Mouse (Mus musculus): ENCODE data around the gene Azin2.

Azin2 gene

DNA sequence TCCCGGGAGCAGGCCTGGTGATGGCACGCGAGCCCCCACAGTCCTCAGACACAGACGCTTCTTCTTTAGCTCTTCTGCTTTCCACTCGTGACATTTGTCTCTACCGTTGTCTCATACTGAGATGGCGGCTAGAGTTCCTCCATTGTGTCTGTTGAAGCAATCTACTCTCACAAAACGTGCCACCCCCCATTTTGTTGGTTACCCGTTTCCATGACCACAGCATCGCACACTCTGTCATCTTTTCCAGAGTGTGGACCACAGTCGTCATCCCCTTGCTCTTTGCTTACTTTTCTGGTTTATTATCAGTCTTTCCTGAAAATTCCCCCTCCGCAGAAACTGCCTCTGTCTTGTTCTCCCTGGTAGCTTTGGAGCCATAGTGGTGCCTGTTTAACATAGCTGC lies 68.1 kb downstream of the Azin2 start:
- no peak for DNase-seq

DNA sequence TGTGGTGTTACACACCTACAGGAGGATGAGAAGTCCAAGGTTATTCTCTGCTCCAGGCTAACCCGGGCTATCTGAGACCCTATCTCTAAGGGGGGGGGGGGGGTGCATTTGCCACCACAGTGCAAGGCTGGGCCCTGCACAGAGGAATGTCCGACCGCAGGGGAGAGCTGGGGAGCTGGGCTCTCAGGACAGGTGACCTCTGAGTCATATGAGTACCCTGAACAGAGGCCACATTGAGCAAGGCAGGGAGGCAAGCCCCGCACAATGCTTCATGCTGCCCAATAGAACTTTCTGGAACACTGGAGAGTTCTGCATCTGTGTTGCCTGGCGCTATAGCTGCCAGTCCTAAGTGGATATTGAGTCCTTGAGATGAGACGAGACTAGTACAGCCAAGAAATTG lies 70.1 kb downstream of the Azin2 start:
- DNase-seq, result no peak

DNA sequence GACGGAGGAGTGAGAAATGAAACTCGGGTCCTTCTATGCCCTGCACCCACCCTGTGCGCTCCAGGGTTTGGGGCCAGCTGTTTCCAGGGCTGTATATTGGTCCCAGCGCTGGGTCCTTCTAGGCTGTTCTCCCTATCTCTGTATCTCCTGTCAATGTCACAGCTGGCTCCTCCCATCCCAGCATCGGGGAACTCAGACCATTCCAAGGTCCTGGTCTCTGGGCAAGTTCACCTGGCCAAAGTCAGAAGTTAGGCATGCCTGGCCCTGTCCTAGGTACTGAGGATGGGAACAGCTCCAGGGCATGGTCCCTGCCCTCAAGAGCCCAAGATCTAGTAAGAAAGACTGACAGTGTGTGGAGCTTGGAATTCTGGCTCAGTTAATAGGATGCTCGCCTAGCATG lies 70.5 kb downstream of the Azin2 start:
- no peak for DNase-seq

GRCm38 (mm10) chr4:128891157-128891556 lies 71.1 kb downstream of the Azin2 start:
- DNase-seq, result no peak

GRCm38 (mm10) chr4:128889752-128890630 lies 72.3 kb downstream of the Azin2 start:
- DNase-seq, result no peak

DNA sequence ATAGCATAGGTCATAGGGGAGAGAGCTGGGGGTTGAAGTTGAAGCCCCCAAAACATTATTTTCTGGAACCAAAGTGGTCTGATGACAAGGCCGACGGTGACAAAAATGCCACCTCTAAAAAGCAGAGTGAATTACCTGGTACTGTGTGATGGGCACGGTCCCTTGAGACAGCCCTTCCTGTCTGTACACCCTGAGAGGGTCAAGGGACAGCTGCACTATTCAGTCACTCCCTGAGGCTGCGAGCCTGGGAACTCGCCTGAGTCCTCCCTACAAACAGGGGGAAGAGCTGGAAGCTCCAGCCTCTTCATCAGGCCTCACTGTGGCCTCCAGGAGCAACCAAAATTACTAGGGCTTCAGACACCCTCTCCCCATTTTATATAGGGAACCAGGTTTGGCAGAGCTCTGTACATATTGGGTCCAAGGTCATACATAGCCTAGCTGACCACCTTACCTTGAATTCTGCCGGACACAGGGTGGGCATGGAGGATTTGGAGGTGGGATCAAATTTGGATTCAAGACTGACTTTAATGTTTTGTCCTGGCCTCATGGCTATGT lies 73.7 kb downstream of the Azin2 start:
- no peak for DNase-seq

DNA sequence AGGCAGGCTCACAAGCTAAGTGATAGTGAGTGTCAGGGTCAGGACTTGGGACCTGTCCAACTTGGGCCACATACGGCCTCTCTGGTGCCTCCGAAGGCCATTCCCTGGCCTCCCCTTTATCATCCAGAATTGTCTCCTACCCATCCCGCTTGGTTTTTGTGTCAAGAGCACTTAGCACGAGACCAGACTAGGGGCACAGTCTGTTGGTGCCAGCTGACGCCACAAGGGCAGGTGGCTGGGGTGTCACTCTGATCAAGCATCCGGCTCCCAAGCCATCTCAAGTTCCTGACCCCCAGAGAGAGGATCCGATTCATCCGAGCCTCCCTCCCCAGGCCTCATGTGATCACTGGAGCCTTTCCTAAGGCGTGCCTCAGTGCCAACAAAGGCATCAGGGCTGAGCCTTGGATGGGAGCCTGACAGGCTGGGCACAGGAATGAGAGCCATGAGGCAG lies 74.6 kb downstream of the Azin2 start:
- no peak for DNase-seq

DNA sequence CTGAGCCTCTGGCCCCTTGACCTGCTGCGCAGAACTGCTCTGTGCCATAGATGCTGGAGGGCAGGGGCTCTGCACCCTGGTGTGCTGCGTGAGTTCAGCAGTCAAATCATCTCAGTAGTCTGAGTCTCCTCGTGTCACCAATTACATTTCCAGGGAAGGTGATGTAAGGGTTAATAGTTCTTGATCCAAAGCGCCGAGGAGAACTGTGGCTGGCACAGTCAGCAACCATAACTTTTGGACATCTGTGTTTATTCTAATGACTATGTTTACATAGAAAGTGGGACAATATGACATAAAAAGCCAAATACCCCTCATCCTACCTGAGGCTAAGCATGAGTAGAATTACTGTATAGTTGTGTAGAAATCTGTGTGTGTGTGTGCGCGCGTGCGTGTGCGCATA lies 75.2 kb downstream of the Azin2 start:
- DNase-seq, result no peak

DNA sequence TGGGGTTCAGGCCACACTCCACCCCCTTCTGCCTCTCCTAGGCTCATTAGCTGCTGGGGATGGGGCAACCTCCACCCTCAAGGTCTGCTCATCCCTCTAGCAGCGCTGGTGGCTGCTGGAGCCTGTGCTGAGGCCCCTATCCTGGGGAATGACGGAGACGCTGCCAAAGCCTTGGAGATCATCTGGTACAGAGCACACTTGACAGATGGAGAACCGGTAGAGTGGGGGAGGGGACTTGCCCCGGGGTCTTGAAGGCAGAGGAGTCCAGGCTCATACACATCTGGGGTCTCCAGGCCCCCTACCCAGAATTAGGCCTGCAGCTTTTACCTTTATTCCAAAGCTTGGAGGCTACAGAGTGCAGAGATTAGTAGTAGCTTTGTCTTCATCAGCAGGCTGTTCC lies 75.7 kb downstream of the Azin2 start:
- no peak for DNase-seq

DNA sequence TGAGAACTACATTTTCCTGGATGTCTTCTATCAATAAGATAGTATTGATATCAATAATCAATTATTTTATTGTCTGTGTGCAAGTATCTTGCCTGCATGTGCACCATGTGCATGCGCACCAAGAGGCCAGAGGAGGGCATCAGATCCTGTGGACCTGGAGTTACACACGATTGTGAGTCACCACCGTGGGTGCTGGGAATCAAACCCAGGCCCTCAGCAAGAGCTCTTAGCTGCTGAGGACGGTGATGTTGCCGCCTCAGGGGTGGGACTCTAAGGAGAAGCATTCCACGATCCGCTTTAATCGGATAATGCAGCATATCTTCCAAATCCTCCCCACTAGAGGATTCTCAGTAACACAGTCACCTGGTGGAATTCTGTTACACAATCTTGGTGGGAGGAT lies 76.7 kb downstream of the Azin2 start:
- DNase-seq, result no peak

DNA sequence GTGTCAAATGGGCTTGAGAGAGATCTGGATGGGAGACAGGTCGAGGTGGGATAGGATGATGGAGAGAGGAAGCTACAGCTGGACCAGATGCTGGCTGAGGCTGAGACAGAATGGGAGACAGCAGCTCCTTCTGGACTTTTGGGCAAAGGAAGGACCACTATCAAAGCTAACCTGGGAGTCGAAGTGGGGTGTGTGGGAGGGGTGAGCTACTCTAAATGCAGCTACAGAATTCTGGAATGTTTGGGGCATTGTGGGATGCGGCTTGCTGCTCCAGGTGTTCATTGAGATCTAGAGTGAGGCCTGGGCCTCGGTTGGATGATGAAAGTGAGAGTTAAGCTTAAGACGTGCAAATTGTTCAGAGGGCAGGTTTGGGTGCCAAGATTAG lies 77.5 kb downstream of the Azin2 start:
- DNase-seq, result no peak

DNA sequence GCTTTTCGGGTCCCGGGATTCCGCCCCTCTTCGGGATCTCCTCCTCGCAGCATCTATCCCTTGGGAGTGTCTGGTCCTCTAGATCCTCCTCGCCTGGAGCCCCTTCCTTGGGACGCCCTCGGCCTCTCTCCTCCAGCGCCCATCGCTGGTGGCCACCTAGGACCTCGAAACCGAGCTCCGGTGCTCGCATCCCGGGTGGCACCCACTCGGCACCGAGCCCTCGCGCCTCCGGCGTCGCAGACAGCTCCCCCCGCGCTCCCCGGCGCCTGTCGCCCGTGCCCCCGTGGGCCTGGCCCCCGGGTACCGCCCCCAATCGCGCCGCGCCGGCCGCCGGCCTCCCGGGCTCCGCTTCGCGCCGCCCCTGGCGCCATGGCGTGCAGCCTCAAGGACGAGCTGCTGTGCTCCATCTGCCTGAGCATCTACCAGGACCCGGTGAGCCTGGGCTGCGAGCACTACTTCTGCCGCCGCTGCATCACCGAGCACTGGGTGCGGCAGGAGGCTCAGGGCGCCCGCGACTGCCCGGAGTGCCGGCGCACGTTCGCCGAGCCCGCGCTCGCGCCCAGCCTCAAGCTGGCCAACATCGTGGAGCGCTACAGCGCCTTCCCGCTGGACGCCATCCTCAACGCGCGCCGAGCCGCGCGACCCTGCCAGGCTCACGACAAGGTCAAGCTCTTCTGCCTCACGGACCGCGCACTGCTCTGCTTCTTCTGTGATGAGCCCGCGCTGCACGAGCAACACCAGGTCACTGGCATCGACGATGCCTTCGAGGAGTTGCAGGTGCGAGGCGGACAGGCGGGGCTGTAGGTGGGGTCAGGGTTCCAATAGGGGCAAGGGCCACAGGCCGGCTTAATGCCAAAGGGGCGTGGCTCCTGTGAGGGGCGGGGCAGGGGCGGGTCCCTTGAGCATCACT lies 78.2 kb downstream of the Azin2 start:
- peak; percentile 16 to 30 for DNase-seq

DNA sequence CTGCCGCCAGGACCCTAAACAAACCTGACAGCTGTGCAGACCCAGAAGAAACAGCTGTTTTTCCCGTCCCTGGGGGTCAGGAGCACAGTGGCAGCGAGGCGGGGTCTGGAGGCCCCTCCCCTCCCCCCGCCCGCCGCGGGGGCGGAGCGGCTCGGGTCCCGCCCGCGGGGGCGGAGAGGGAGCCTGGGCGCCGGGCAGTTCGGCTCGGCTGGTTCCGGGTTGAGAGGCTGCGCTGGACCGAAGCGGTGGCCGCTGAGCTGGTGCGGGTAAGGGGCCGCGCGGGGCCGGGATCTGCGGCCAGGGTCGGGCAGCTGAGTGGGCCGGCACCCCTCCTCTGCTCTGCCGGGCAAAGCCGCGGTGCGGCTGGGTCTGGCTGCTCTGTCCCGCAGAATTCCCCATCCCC lies 78.9 kb downstream of the Azin2 start, which contains the start of gene Trim62:
TSS of gene Trim62 (plus strand) at position 202 of the 403 bp plus-strand sequence.
- DNase-seq, result peak; percentile 49 to 53

All from thymus, adult 18-20 months (tissue).